Mouse (Mus musculus): ENCODE data around the gene Mrpl10. TPM values are rescaled to one million over a fixed set of nuclear protein-coding genes. Genes with fewer than 3 reads are reported as not detected.

Gene Mrpl10
- polyA plus RNA-seq, 1 experiment from 2014 or later = 71.9 TPM

GRCm38 (mm10) chr11:97017696-97018582 is 23.4 kb upstream of the Mrpl10 start:
- H3K4me1 ChIP-seq (replicated peaks; ENCODE audit: insufficient read depth, low read length) = peaks cover 23% of the 10 kb centered on the region
- no peak for TF ChIP-seq CTCF (IDR thresholded peaks at IDR 0.05; ENCODE audit: low read depth)
- no peak for DNase-seq (ENCODE audit: low spot score)
- 1% methylated on average over 34 of the region's 36 CpGs for WGBS
- no peak overlapping the region for H3K27ac ChIP-seq
- H3K4me2 ChIP-seq (ENCODE audit: low read length) = peak overlapping the region; percentile 63
- H3K9ac ChIP-seq (ENCODE audit: low read depth, low read length) = peak overlapping the region; percentile 47; the same call in 1 of the 2 replicates
- H3K36me3 ChIP-seq (ENCODE audit: insufficient read depth, low read length) = no peaks in the 10 kb centered on the region
- H3K27me3 ChIP-seq (ENCODE audit: insufficient read depth, low read length) = peaks cover 55% of the 10 kb centered on the region
- peak overlapping the region; percentile 40 for H3K4me3 ChIP-seq (replicated peaks; ENCODE audit: low read depth, low read length)
- no peaks in the 10 kb centered on the region for H3K9me3 ChIP-seq (replicated peaks; ENCODE audit: low read length)
- no peak for ATAC-seq (replicated peaks; ENCODE audit: low FRiP score, low read depth)

GRCm38 (mm10) chr11:97018583-97019344 is 22.6 kb upstream of the Mrpl10 start:
- DNase-seq (ENCODE audit: low spot score) = no peak
- WGBS = 4% methylated on average over 49 of the region's 68 CpGs
- no peak overlapping the region for H3K27ac ChIP-seq
- H3K4me2 ChIP-seq (ENCODE audit: low read length) = peak overlapping the region; percentile 63
- peak overlapping the region; percentile 47; the same call in 1 of the 2 replicates for H3K9ac ChIP-seq (ENCODE audit: low read depth, low read length)
- H3K9me3 ChIP-seq (replicated peaks; ENCODE audit: low read length) = no peaks in the 10 kb centered on the region
- no peak for TF ChIP-seq CTCF (IDR thresholded peaks at IDR 0.05; ENCODE audit: low read depth)
- ATAC-seq (replicated peaks; ENCODE audit: low FRiP score, low read depth) = no peak
- peak overlapping the region; percentile 40 for H3K4me3 ChIP-seq (replicated peaks; ENCODE audit: low read depth, low read length)
- peaks cover 55% of the 10 kb centered on the region for H3K27me3 ChIP-seq (ENCODE audit: insufficient read depth, low read length)
- H3K36me3 ChIP-seq (ENCODE audit: insufficient read depth, low read length) = no peaks in the 10 kb centered on the region
- peaks cover 23% of the 10 kb centered on the region for H3K4me1 ChIP-seq (replicated peaks; ENCODE audit: insufficient read depth, low read length)

GRCm38 (mm10) chr11:97019345-97019708 is 22.0 kb upstream of the Mrpl10 start:
- TF ChIP-seq CTCF (IDR thresholded peaks at IDR 0.05; ENCODE audit: low read depth) = no peak
- 16% methylated on average over 13 of the region's 13 CpGs for WGBS
- H3K4me1 ChIP-seq (replicated peaks; ENCODE audit: insufficient read depth, low read length) = peaks cover 23% of the 10 kb centered on the region

GRCm38 (mm10) chr11:97021121-97021765 is 20.1 kb upstream of the Mrpl10 start:
- Histone ChIP-seq H3K27me3 (ENCODE audit: insufficient read depth, low read length) (peaks cover 43% of the 10 kb centered on the region), H3K4me2 (ENCODE audit: low read length) (peak overlapping the region; percentile 92), H3K27ac (no peak overlapping the region), H3K4me1 (replicated peaks; ENCODE audit: insufficient read depth, low read length) (peaks cover 35% of the 10 kb centered on the region), H3K36me3 (ENCODE audit: insufficient read depth, low read length) (no peaks in the 10 kb centered on the region), H3K9me3 (replicated peaks; ENCODE audit: low read length) (no peaks in the 10 kb centered on the region), H3K9ac (ENCODE audit: low read depth, low read length) (0 out of 2 replicates have a peak overlapping the region, but pooled peaks have one; percentile 78), H3K4me3 (replicated peaks; ENCODE audit: low read depth, low read length) (peak overlapping the region; percentile 48)
- DNase-seq (ENCODE audit: low spot score) = no peak
- WGBS = 2% methylated on average over 27 of the region's 27 CpGs
- no peak for TF ChIP-seq CTCF (IDR thresholded peaks at IDR 0.05; ENCODE audit: low read depth)
- ATAC-seq (replicated peaks; ENCODE audit: low FRiP score, low read depth) = peak; percentile 12; the same call in 1 of the 2 replicates

More at GRCm38 (mm10) chr11:97019345-97019708, 22.0 kb upstream of the Mrpl10 start:
- ATAC-seq (replicated peaks; ENCODE audit: low FRiP score, low read depth) (no peak), DNase-seq (ENCODE audit: low spot score) (no peak)
- no peak overlapping the region for H3K27ac ChIP-seq
- peak overlapping the region; percentile 63; the same call in 1 of the 2 replicates for H3K4me2 ChIP-seq (ENCODE audit: low read length)
- peak overlapping the region; percentile 40; the same call in 1 of the 2 replicates for H3K4me3 ChIP-seq (replicated peaks; ENCODE audit: low read depth, low read length)
- no peaks in the 10 kb centered on the region for H3K36me3 ChIP-seq (ENCODE audit: insufficient read depth, low read length)
- H3K27me3 ChIP-seq (ENCODE audit: insufficient read depth, low read length) = peaks cover 55% of the 10 kb centered on the region
- no peaks in the 10 kb centered on the region for H3K9me3 ChIP-seq (replicated peaks; ENCODE audit: low read length)
- no peak overlapping the region for H3K9ac ChIP-seq (ENCODE audit: low read depth, low read length)

GRCm38 (mm10) chr11:97021873-97022484 is 19.4 kb upstream of the Mrpl10 start:
- no peaks in the 10 kb centered on the region for H3K9me3 ChIP-seq (replicated peaks; ENCODE audit: low read length)
- H3K4me1 ChIP-seq (replicated peaks; ENCODE audit: insufficient read depth, low read length) = peaks cover 35% of the 10 kb centered on the region
- peak overlapping the region; percentile 92 for H3K4me2 ChIP-seq (ENCODE audit: low read length)
- TF ChIP-seq CTCF (IDR thresholded peaks at IDR 0.05; ENCODE audit: low read depth) = peak; percentile 65
- peak; percentile 78 for DNase-seq (ENCODE audit: low spot score)
- peaks cover 36% of the 10 kb centered on the region for H3K27me3 ChIP-seq (ENCODE audit: insufficient read depth, low read length)
- no peaks in the 10 kb centered on the region for H3K36me3 ChIP-seq (ENCODE audit: insufficient read depth, low read length)
- peak overlapping the region; percentile 78 for H3K9ac ChIP-seq (ENCODE audit: low read depth, low read length)
- 0 out of 2 replicates have a peak overlapping the region, but pooled peaks have one; percentile 8 for H3K27ac ChIP-seq
- WGBS = 1% methylated on average over 50 of the region's 50 CpGs
- peak overlapping the region; percentile 48 for H3K4me3 ChIP-seq (replicated peaks; ENCODE audit: low read depth, low read length)
- peak; percentile 42 for ATAC-seq (replicated peaks; ENCODE audit: low FRiP score, low read depth)

Measured in kidney, postnatal 0 days (tissue).